Mouse (Mus musculus) gastrocnemius, adult 8-10 months (tissue): ENCODE measurements around the gene Sdhaf4. TPM values are rescaled to one million over a fixed set of nuclear protein-coding genes. Genes with fewer than 3 reads are reported as not detected.

ENCODE experiments used
- DNase-seq, 2 experiments: peaks; one replicate each; pipeline ENCODE4 v3.0.0; 2022; ENCODE audit warnings: low spot score in 2 of 2
- total RNA-seq, 4 experiments: library from RNA; stranded (reverse); gene quantifications; 2 replicates each; pipeline ENCODE4 v1.2.4; 2022

Gene Sdhaf4
- total RNA-seq, 4 experiments from 2014 or later, result 40.2 to 44.1 (median 42.4) TPM

- DNase-seq, result no peak
These were observed 47.4 kb downstream of the Sdhaf4 start for GRCm38 (mm10) chr1:23958101-23958500.

GRCm38 (mm10) chr1:23955539-23955938, 49.9 kb downstream of the Sdhaf4 start:
- no peak for DNase-seq

- DNase-seq, result no peak
These were observed 51.5 kb downstream of the Sdhaf4 start for GRCm38 (mm10) chr1:23953921-23954320.

DNA sequence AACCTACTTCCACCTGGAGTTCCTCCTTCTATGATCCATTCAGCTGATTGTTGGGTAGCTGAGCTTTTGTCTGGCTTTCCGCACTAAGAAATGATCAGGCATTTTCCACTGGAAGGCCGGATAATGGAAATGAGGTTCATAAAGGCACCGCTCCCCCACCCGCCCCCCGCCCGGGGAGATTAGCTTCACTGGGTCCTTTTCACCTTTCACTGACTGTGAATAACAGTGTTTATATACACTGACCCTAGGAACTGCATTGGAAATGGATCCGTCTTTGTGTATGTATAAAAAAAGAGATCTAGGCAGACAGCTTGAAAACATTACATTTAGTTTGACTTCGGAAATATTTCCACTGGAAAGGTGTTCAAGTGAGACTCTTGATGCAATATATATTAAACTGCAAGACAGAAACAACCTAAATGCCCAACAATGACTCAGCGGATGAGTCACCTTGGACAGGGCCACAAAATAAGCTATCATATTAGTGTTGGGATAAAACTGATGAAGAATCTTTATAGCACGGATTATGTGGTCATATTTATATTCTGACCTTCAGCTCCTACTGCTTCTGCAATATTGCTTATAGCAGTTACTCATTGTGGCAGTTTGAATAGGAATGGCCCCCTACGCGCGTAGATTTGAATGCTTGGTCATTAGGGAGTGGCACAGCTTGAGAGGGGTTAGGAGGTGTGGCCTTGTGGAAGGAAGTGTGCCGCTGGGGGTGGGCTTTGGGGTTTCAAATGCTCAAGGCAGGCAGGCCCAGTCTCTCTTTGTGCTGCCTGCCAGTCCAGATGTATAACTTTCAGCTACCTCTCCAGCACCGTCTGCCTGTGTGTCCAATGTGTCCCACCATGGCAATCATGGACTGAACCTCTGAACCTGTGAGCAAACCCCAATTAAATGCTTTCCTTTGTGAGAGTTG, 56.4 kb downstream of the Sdhaf4 start:
- no peak for DNase-seq

GRCm38 (mm10) chr1:23948290-23948689, 57.2 kb downstream of the Sdhaf4 start:
- no peak for DNase-seq

Other genes with a start within 250 kb of the Sdhaf4 start
- gene B3gat2, start 243.9 kb downstream of the Sdhaf4 start, total RNA-seq, result not detected
- 10 to 100 TPM; 21.7 to 26.5 (median 23.9) TPM for gene Smap1, start 83.3 kb downstream of the Sdhaf4 start, total RNA-seq
- gene Fam135a, start 94.7 kb upstream of the Sdhaf4 start, total RNA-seq, result 10 to 100 TPM; 17.1 to 22.7 (median 19.2) TPM
- gene Col9a1, start 172.0 kb upstream of the Sdhaf4 start, total RNA-seq, result under 1 TPM; 0.10 to 0.22 (median 0.16) TPM